In genomic region chr2:164879228-164879567, GRCm38 (mm10) we compare ENCODE assay signal across 8 mouse cellular contexts. TPM values are rescaled to one million over a fixed set of nuclear protein-coding genes. Genes with fewer than 3 reads are reported as not detected.
DNase-seq lines count a peak whose midpoint lies in the region; ATAC-seq and TF ChIP-seq lines count a peak whose summit lies in the region.

Gene Pcif1, plus strand, starts transcription at chr2:164879304.

- H3K27ac ChIP-seq in hindbrain, embryonic 11.5 days (ENCODE audit: low read depth, low read length): peak within 1 kb of the TSS; percentile 100
- H3K27ac ChIP-seq in lung, postnatal 0 days (ENCODE audit: low read length): peak within 1 kb of the TSS; percentile 100

- H3K9me3 ChIP-seq in hindbrain, embryonic 11.5 days (ENCODE audit: control insufficient read depth, low read length): no peaks in the 10 kb centered on the region
- no peaks in the 10 kb centered on the region for H3K9me3 ChIP-seq in lung, postnatal 0 days (ENCODE audit: low read length)

- no peaks in the 10 kb centered on the region for H3K36me3 ChIP-seq in hindbrain, embryonic 11.5 days (ENCODE audit: control insufficient read depth, insufficient read depth, low read length)
- peaks cover 11% of the 10 kb centered on the region for H3K36me3 ChIP-seq in lung, postnatal 0 days (ENCODE audit: insufficient read depth, low read length)

- peak; percentile 20; the same call in 1 of the 2 replicates for TF ChIP-seq CTCF in lung, postnatal 0 days (IDR thresholded peaks at IDR 0.05)

- peak within 1 kb of the TSS; percentile 89 for H3K4me3 ChIP-seq in hindbrain, embryonic 11.5 days (ENCODE audit: low read depth, low read length)
- peak within 1 kb of the TSS; percentile 100 for H3K4me3 ChIP-seq in lung, postnatal 0 days (ENCODE audit: low read depth, low read length)

- peak; percentile 92 for DNase-seq in Muller cell, postnatal 12 days (ENCODE audit: inconsistent ontology term)
- DNase-seq in cerebellum, adult 9-11 months: peak; percentile 93
- DNase-seq in frontal cortex, postnatal 10 days (ENCODE audit: low spot score in 2 of 2): peak; percentile 78 to 91
- DNase-seq in hindbrain, embryonic 11.5 days (ENCODE audit: low spot score): peak; percentile 97
- DNase-seq in layer of hippocampus, postnatal 10 days (ENCODE audit: low spot score in 2 of 2): peak; percentile 96
- DNase-seq in lung, postnatal 0 days (ENCODE audit: low spot score): peak; percentile 82
- peak; percentile 98 for DNase-seq in ovary, postnatal 10 days (ENCODE audit: low spot score)
- DNase-seq in thymus, postnatal 10 days (ENCODE audit: low spot score in 2 of 2): peak; percentile 93 to 97

- H3K27me3 ChIP-seq in hindbrain, embryonic 11.5 days (ENCODE audit: control insufficient read depth, insufficient read depth, low read length): no peaks in the 10 kb centered on the region
- H3K27me3 ChIP-seq in lung, postnatal 0 days (replicated peaks; ENCODE audit: insufficient read depth, low read length): no peaks in the 10 kb centered on the region

- WGBS in hindbrain, embryonic 11.5 days: under 1% methylated on average over 34 of the region's 40 CpGs
- 2% methylated on average over 30 of the region's 40 CpGs for WGBS in lung, postnatal 0 days

- peaks cover 11% of the 10 kb centered on the region for H3K4me1 ChIP-seq in hindbrain, embryonic 11.5 days (replicated peaks; ENCODE audit: control insufficient read depth, insufficient read depth, low read length)
- H3K4me1 ChIP-seq in lung, postnatal 0 days (ENCODE audit: insufficient read depth, low read depth, low read length): 0 out of 2 replicates have a peak, but pooled peaks cover 8% of the 10 kb centered on the region

- no peak for TF ChIP-seq EP300 in lung, postnatal 0 days (IDR thresholded peaks at IDR 0.05)

- peak within 1 kb of the TSS; percentile 99 for H3K9ac ChIP-seq in hindbrain, embryonic 11.5 days (ENCODE audit: low read depth, low read length)
- H3K9ac ChIP-seq in lung, postnatal 0 days (replicated peaks; ENCODE audit: low read depth): peak within 1 kb of the TSS; percentile 100

- peak; percentile 85 for ATAC-seq in hindbrain, embryonic 11.5 days (ENCODE audit: low FRiP score)
- peak; percentile 88 for ATAC-seq in lung, postnatal 0 days

- H3K4me2 ChIP-seq in hindbrain, embryonic 11.5 days (replicated peaks; ENCODE audit: low read depth, low read length): peak within 1 kb of the TSS; percentile 84
- peak within 1 kb of the TSS; percentile 69 for H3K4me2 ChIP-seq in lung, postnatal 0 days (replicated peaks; ENCODE audit: low read depth, low read length)

RNA-seq across cellular contexts. Expression of gene Pcif1, which starts in this region (rescaled TPM):
- 58.1 and 60.0 TPM in 2 replicates for polyA plus RNA-seq in hindbrain, embryonic 11.5 days (2014; fragmentation: Nextera tagmentation; extraction: Ambion mirVana)
- 10 to 100 TPM; 45.0 to 50.9 TPM for total RNA-seq in layer of hippocampus, postnatal 10 days (2021)
- polyA plus RNA-seq in lung, postnatal 0 days (2015; fragmentation: Nextera tagmentation; extraction: Ambion mirVana): 60.9 and 71.3 TPM in 2 replicates

Comparison
In these comparisons a context has a peak if more than half of its experiments do, and no peak if none do; other contexts are left out.
1. Peak in every context shown above with its lines: DNase-seq, ATAC-seq, H3K4me3 ChIP-seq and H3K27ac ChIP-seq.